Mouse (Mus musculus): ENCODE results near the gene Gm17542. TPM values are rescaled to one million over a fixed set of nuclear protein-coding genes. Genes with fewer than 3 reads are reported as not detected.

Gene Gm17542
- polyA plus RNA-seq, 1 experiment from 2014 or later, result not detected

DNA sequence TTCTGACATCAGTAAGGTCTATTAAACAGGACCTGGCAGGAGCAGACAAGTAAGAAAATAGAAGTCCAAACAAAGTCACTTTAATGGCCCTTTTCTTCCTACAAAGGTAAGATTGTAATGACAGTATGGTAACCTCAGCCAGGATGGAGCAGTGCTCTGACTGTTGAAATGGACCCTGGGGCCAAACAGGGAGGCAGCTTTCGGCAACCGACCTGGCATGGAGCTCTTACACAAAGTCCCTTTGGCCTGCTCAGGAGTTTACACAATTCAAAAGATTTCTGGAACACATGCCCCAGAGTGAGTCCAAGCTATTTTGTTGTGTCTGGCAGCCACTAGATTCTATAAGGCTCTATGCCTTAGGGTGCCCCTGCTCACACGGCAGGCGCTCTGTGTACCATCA is 9.0 kb downstream of the Gm17542 start:
- TF ChIP-seq CTCF (IDR thresholded peaks at IDR 0.05; ENCODE audit: low read depth), result no peak
- 92% methylated on average over 4 of the region's 4 CpGs for WGBS
- ATAC-seq, result no peak

DNA sequence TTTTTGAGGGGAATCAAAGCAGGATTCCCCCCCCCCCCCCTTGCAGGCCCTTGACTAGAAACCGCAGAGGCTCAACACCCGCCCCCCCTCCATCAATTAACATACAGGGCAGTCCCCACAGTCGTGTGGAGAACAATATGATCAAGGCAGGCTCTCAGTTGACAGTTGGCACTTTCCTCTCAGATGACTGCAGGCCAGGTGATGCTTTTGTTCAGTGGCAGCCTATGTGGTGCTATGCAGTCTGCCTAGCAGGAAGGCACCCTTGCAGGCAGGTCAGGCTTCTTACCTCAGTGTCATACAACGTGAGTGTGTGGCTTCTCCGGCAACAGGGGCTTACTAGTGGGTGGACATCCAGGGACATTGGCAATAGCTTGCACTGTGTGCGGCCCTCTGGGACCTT is 17.4 kb downstream of the Gm17542 start:
- no peak overlapping the region for H3K9ac ChIP-seq (ENCODE audit: low read depth, low read length)
- no peak overlapping the region for H3K4me2 ChIP-seq (replicated peaks; ENCODE audit: low read depth)
- no peaks in the 10 kb centered on the region for H3K36me3 ChIP-seq (ENCODE audit: control insufficient read depth, insufficient read depth)
- WGBS, result 45% methylated on average over 6 of the region's 6 CpGs
- no peak for TF ChIP-seq CTCF (IDR thresholded peaks at IDR 0.05; ENCODE audit: low read depth)
- H3K27ac ChIP-seq (ENCODE audit: low read depth, low read length), result no peak overlapping the region
- no peaks in the 10 kb centered on the region for H3K9me3 ChIP-seq (ENCODE audit: control insufficient read depth)
- no peaks in the 10 kb centered on the region for H3K27me3 ChIP-seq (replicated peaks; ENCODE audit: control insufficient read depth, insufficient read depth, low read length)
- no peak for ATAC-seq
- H3K4me1 ChIP-seq (replicated peaks; ENCODE audit: control insufficient read depth, insufficient read depth, low read length), result no peaks in the 10 kb centered on the region
- H3K4me3 ChIP-seq (ENCODE audit: low read depth, low read length), result no peak overlapping the region

More for the DNA sequence above, 9.0 kb downstream of the Gm17542 start:
- no peaks in the 10 kb centered on the region for H3K36me3 ChIP-seq (ENCODE audit: control insufficient read depth, insufficient read depth)
- no peaks in the 10 kb centered on the region for H3K27me3 ChIP-seq (replicated peaks; ENCODE audit: control insufficient read depth, insufficient read depth, low read length)
- no peaks in the 10 kb centered on the region for H3K4me1 ChIP-seq (replicated peaks; ENCODE audit: control insufficient read depth, insufficient read depth, low read length)
- H3K9ac ChIP-seq (ENCODE audit: low read depth, low read length), result no peak overlapping the region
- no peak overlapping the region for H3K27ac ChIP-seq (ENCODE audit: low read depth, low read length)
- H3K4me3 ChIP-seq (ENCODE audit: low read depth, low read length), result no peak overlapping the region
- no peaks in the 10 kb centered on the region for H3K9me3 ChIP-seq (ENCODE audit: control insufficient read depth)
- no peak overlapping the region for H3K4me2 ChIP-seq (replicated peaks; ENCODE audit: low read depth)

DNA sequence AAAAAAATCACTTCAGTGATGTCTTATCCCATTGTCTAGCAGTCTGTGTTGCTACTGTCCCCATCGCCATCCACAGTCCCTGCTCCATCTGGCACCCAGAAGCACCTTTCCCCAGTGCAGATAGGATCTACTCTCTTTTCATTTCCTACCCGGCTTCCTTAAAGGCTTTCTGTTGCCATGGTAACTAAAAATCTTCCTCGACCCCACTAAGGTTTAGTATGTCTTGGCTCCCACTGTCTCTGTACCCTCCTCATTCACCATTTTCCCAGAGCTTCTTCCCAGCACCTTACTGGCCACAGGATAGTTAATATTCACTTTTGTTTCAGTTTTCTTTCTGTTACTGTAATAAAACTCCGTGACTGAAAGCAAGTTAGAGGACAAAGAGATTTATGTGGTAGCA is 17.9 kb downstream of the Gm17542 start:
- no peak for TF ChIP-seq CTCF (IDR thresholded peaks at IDR 0.05; ENCODE audit: low read depth)
- WGBS, result 39% methylated on average over 4 of the region's 4 CpGs

DNA sequence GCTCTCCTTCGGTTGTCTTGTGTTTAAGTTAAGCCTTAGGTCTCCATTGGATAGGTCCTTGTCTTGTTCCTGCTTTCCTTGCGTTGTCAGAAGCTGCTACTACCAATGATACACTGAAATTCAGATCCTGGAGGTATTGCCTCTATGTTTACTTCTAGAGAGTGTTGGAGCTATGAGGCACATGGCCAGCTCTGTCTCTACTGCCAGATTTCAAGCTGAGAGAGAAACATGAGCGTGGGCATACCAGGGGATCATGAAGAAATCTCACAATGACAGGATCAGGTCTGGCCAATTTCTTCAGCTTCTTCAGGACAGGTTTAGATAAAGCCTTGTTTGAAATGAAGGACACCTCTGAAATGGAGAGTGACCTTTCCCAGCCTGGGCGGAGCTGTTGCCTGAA is 19.1 kb downstream of the Gm17542 start:
- no peak for ATAC-seq
- Histone ChIP-seq H3K4me2 (replicated peaks; ENCODE audit: low read depth) (no peak overlapping the region), H3K9ac (ENCODE audit: low read depth, low read length) (no peak overlapping the region), H3K36me3 (ENCODE audit: control insufficient read depth, insufficient read depth) (no peaks in the 10 kb centered on the region), H3K4me1 (replicated peaks; ENCODE audit: control insufficient read depth, insufficient read depth, low read length) (no peaks in the 10 kb centered on the region), H3K4me3 (ENCODE audit: low read depth, low read length) (no peak overlapping the region), H3K27ac (ENCODE audit: low read depth, low read length) (no peak overlapping the region), H3K27me3 (replicated peaks; ENCODE audit: control insufficient read depth, insufficient read depth, low read length) (no peaks in the 10 kb centered on the region), H3K9me3 (ENCODE audit: control insufficient read depth) (no peaks in the 10 kb centered on the region)
- no peak for TF ChIP-seq CTCF (IDR thresholded peaks at IDR 0.05; ENCODE audit: low read depth)
- WGBS, result 79% methylated on average over 4 of the region's 4 CpGs

More for the DNA sequence above, 17.9 kb downstream of the Gm17542 start:
- Histone ChIP-seq H3K4me1 (replicated peaks; ENCODE audit: control insufficient read depth, insufficient read depth, low read length) (no peaks in the 10 kb centered on the region), H3K4me3 (ENCODE audit: low read depth, low read length) (no peak overlapping the region), H3K9me3 (ENCODE audit: control insufficient read depth) (no peaks in the 10 kb centered on the region), H3K4me2 (replicated peaks; ENCODE audit: low read depth) (no peak overlapping the region), H3K9ac (ENCODE audit: low read depth, low read length) (no peak overlapping the region), H3K36me3 (ENCODE audit: control insufficient read depth, insufficient read depth) (no peaks in the 10 kb centered on the region), H3K27ac (ENCODE audit: low read depth, low read length) (no peak overlapping the region), H3K27me3 (replicated peaks; ENCODE audit: control insufficient read depth, insufficient read depth, low read length) (no peaks in the 10 kb centered on the region)
- ATAC-seq, result no peak

DNA sequence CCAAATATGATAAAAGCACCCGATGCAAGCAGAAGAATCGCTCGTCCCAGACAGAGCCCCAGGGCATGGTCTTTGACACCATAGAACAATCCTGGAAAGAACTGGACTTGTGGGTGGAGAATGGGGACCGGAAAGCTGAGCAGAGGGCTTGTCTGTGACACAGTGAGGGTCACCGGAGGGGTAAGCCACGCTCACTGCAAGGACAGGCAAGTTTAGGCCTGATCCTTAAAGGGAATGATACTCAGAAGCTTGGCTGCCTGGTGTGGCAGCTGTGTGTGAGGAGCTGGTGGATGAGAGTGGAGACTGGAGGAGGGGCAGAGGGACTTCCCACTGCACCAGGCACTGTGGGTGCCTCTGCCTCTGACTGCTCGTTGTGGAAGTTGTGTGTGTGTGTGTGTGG is 27.0 kb downstream of the Gm17542 start:
- no peak for ATAC-seq
- TF ChIP-seq CTCF (IDR thresholded peaks at IDR 0.05; ENCODE audit: low read depth), result no peak
- Histone ChIP-seq H3K36me3 (ENCODE audit: control insufficient read depth, insufficient read depth) (no peaks in the 10 kb centered on the region), H3K9me3 (ENCODE audit: control insufficient read depth) (no peaks in the 10 kb centered on the region), H3K9ac (ENCODE audit: low read depth, low read length) (no peak overlapping the region), H3K4me3 (ENCODE audit: low read depth, low read length) (no peak overlapping the region), H3K27me3 (replicated peaks; ENCODE audit: control insufficient read depth, insufficient read depth, low read length) (no peaks in the 10 kb centered on the region), H3K4me2 (replicated peaks; ENCODE audit: low read depth) (no peak overlapping the region), H3K4me1 (replicated peaks; ENCODE audit: control insufficient read depth, insufficient read depth, low read length) (no peaks in the 10 kb centered on the region), H3K27ac (ENCODE audit: low read depth, low read length) (no peak overlapping the region)
- WGBS, result 64% methylated on average over 6 of the region's 7 CpGs

DNA sequence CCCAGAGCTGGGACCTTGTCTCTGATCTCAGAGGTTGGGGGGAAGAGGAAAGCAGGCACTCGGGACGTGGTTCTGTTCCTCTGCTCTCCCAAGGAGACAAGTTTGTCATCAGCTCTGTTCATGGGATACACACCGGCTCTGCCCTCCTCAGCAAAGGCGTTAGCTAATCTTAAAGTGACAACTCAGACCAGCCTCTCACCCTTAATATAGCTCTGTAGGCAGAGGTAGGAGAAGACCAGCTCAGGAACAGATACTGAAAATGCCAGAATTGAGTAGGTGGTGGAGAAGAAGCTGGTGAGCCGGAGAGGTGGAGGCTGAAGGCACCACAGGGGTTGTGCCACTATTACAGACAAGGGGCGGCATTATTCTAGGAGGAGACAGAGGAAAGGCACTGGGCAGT is 38.7 kb downstream of the Gm17542 start:
- H3K9ac ChIP-seq (ENCODE audit: low read depth, low read length), result no peak overlapping the region
- WGBS, result 77% methylated on average over 6 of the region's 6 CpGs
- H3K4me2 ChIP-seq (replicated peaks; ENCODE audit: low read depth), result no peak overlapping the region
- H3K36me3 ChIP-seq (ENCODE audit: control insufficient read depth, insufficient read depth), result no peaks in the 10 kb centered on the region
- no peaks in the 10 kb centered on the region for H3K27me3 ChIP-seq (replicated peaks; ENCODE audit: control insufficient read depth, insufficient read depth, low read length)
- H3K27ac ChIP-seq (ENCODE audit: low read depth, low read length), result no peak overlapping the region
- ATAC-seq, result no peak
- no peak for TF ChIP-seq CTCF (IDR thresholded peaks at IDR 0.05; ENCODE audit: low read depth)
- no peaks in the 10 kb centered on the region for H3K9me3 ChIP-seq (ENCODE audit: control insufficient read depth)
- no peaks in the 10 kb centered on the region for H3K4me1 ChIP-seq (replicated peaks; ENCODE audit: control insufficient read depth, insufficient read depth, low read length)
- no peak overlapping the region for H3K4me3 ChIP-seq (ENCODE audit: low read depth, low read length)

DNA sequence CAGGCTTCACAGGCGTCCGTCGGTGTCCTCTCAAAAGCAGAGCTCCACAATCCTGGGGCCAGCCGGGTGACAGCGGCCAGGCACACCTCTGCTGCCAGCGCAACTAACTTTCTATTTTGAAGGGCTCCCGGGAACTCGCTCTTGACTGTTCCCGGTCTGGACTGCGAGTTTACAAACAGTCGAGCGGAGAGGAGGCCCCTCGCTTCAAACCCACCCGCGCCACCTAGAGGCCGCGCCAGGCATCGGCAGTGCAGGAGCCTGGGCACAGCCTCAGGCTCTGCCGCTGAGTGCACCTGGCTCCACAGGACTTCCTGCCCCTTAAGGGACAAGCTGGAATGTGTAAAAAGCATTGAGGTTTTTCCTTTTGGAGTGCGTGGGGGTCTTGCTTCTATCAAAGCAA is 42.5 kb downstream of the Gm17542 start, which contains the start of gene Edar:
Edar (minus strand) TSS at position 122 of the 400 bp plus-strand sequence.
- Histone ChIP-seq H3K9me3 (ENCODE audit: control insufficient read depth) (no peaks in the 10 kb centered on the region), H3K27ac (ENCODE audit: low read depth, low read length) (no peak within 1 kb of the TSS), H3K36me3 (ENCODE audit: control insufficient read depth, insufficient read depth) (no peaks in the 10 kb centered on the region), H3K27me3 (replicated peaks; ENCODE audit: control insufficient read depth, insufficient read depth, low read length) (no peaks in the 10 kb centered on the region), H3K4me1 (replicated peaks; ENCODE audit: control insufficient read depth, insufficient read depth, low read length) (no peaks in the 10 kb centered on the region), H3K4me2 (replicated peaks; ENCODE audit: low read depth) (peak within 1 kb of the TSS; percentile 64), H3K9ac (ENCODE audit: low read depth, low read length) (no peak within 1 kb of the TSS), H3K4me3 (ENCODE audit: low read depth, low read length) (peak within 1 kb of the TSS; percentile 22; the same call in 1 of the 2 replicates)
- peak; percentile 92 for TF ChIP-seq CTCF (IDR thresholded peaks at IDR 0.05; ENCODE audit: low read depth)
- 2% methylated on average over 20 of the region's 20 CpGs for WGBS
- ATAC-seq, result peak; percentile 72; the same call in 1 of the 2 replicates

Data from intestine, postnatal 0 days (tissue).